7 mouse cellular contexts compared by ENCODE assay signal in genomic region chr1:127989876-127990731, GRCm38 (mm10).
DNase-seq lines count a peak whose midpoint lies in the region; ATAC-seq and TF ChIP-seq lines count a peak whose summit lies in the region.

No protein-coding gene starts in this region.

- no peaks in the 10 kb centered on the region for H3K9me3 ChIP-seq in heart, embryonic 16.5 days (replicated peaks; ENCODE audit: control insufficient read depth, low read length)
- no peaks in the 10 kb centered on the region for H3K9me3 ChIP-seq in midbrain, embryonic 10.5 days (replicated peaks)

- no peak overlapping the region for H3K4me3 ChIP-seq in thymus, adult 2 months (ENCODE audit: control insufficient read depth, insufficient read depth, low read length)
- H3K4me3 ChIP-seq in heart, embryonic 16.5 days (ENCODE audit: low read length), result no peak overlapping the region
- no peak overlapping the region for H3K4me3 ChIP-seq in midbrain, embryonic 10.5 days

- 89% methylated on average over 9 of the region's 9 CpGs for WGBS in thymus, adult 2 months
- WGBS in heart, embryonic 16.5 days, result 39% methylated on average over 9 of the region's 9 CpGs
- 60% methylated on average over 9 of the region's 9 CpGs for WGBS in midbrain, embryonic 10.5 days

- H3K9ac ChIP-seq in heart, embryonic 16.5 days (ENCODE audit: low read length), result peak overlapping the region; percentile 48

- no peak for TF ChIP-seq CTCF in thymus, adult 2 months (IDR thresholded peaks at IDR 0.05; ENCODE audit: borderline replicate concordance, control insufficient read depth, extremely low read depth, insufficient read depth, low read length, poor library complexity)

- peak; percentile 72 for ATAC-seq in heart, embryonic 16.5 days (replicated peaks; ENCODE audit: extremely low read depth, insufficient read depth, low FRiP score)

- no peak overlapping the region for H3K27ac ChIP-seq in thymus, adult 2 months (ENCODE audit: control insufficient read depth, insufficient read depth, low read length)
- peak overlapping the region; percentile 66 for H3K27ac ChIP-seq in heart, embryonic 16.5 days (ENCODE audit: low read length)
- H3K27ac ChIP-seq in midbrain, embryonic 10.5 days (replicated peaks), result peak overlapping the region; percentile 57; the same call in 1 of the 2 replicates

- no peak for TF ChIP-seq POLR2A in thymus, adult 2 months (IDR thresholded peaks at IDR 0.05; ENCODE audit: control insufficient read depth, extremely low read depth, insufficient read depth, low read length, poor library complexity)

- 0 out of 2 replicates have a peak, but pooled peaks cover 4% of the 10 kb centered on the region for H3K4me1 ChIP-seq in thymus, adult 2 months (replicated peaks; ENCODE audit: control insufficient read depth, insufficient read depth, low read length)
- H3K4me1 ChIP-seq in heart, embryonic 16.5 days (ENCODE audit: control insufficient read depth, insufficient read depth, low read length), result peaks cover 13% of the 10 kb centered on the region
- peaks cover 6% of the 10 kb centered on the region for H3K4me1 ChIP-seq in midbrain, embryonic 10.5 days

- DNase-seq in thymus, adult 2 months, result peak; percentile 2
- DNase-seq in thymus, adult 18-20 months, result no peak
- DNase-seq in cerebellum, postnatal 14 days, result peak; percentile 78 to 86
- DNase-seq in layer of hippocampus, adult 8-10 months (ENCODE audit: low spot score in 2 of 2), result peak; percentile 17 to 34
- no peak for DNase-seq in midbrain, embryonic 10.5 days (ENCODE audit: low spot score)
- peak; percentile 14 for DNase-seq in thymus, postnatal 25 days

- H3K27me3 ChIP-seq in thymus, adult 2 months (ENCODE audit: control insufficient read depth, insufficient read depth, low read length), result no peaks in the 10 kb centered on the region
- no peaks in the 10 kb centered on the region for H3K27me3 ChIP-seq in heart, embryonic 16.5 days (ENCODE audit: control insufficient read depth, insufficient read depth, low read length)
- H3K27me3 ChIP-seq in midbrain, embryonic 10.5 days (ENCODE audit: low read depth, poor library complexity, severe bottlenecking), result no peaks in the 10 kb centered on the region

- peak overlapping the region; percentile 50 for H3K4me2 ChIP-seq in heart, embryonic 16.5 days (ENCODE audit: low read depth, low read length)

- H3K36me3 ChIP-seq in thymus, adult 2 months (ENCODE audit: control insufficient read depth, insufficient read depth, low read length), result no peaks in the 10 kb centered on the region
- H3K36me3 ChIP-seq in heart, embryonic 16.5 days (ENCODE audit: control insufficient read depth, insufficient read depth), result no peaks in the 10 kb centered on the region
- peaks cover 44% of the 10 kb centered on the region for H3K36me3 ChIP-seq in midbrain, embryonic 10.5 days

Comparison
In these comparisons a context has a peak if more than half of its experiments do, and no peak if none do; other contexts are left out.
1. DNase-seq: peak in thymus, adult 2 months (single experiment), cerebellum, postnatal 14 days (2 of 2), layer of hippocampus, adult 8-10 months (2 of 2) and thymus, postnatal 25 days (single experiment); none in thymus, adult 18-20 months (0 of 2) and midbrain, embryonic 10.5 days (single experiment).